Mouse (Mus musculus) bone marrow macrophage, adult 2 months (primary cell): ENCODE results near the gene Gm10337.

Source experiments
- CTCF ChIP-seq: IDR thresholded peaks from 2 replicates; pipeline ENCODE4 v1.5.1; 2012; ENCODE audit warnings: low read depth, mild to moderate bottlenecking, low read length, moderate library complexity
- POLR2A ChIP-seq: IDR thresholded peaks from 2 replicates; pipeline ENCODE4 v1.6.1; 2012; ENCODE audit warnings: mild to moderate bottlenecking, low read depth, low read length, borderline replicate concordance

GRCm38 (mm10) chr15:102458050-102458736 is 45.3 kb upstream of the Gm10337 start:
- TF ChIP-seq CTCF, result no peak
- no peak for TF ChIP-seq POLR2A
